Mouse (Mus musculus) v-Abl transformed pro-B cells (cell line): ENCODE measurements around the gene Rtn4rl1.

ENCODE experiments used
- in situ Hi-C, 2 experiments: fragments of 400-800 bp; cut with MboI; formaldehyde crosslinking; loops; one replicate each; pipeline ENCODE4 v1.15.1; 2025; ENCODE audit not compliant: unreplicated experiment in 2 of 2

The Rtn4rl1 gene

GRCm38 (mm10) chr11:75206347-75206746 is 12.8 kb downstream of the Rtn4rl1 start:
- in situ Hi-C loops = no loop called here

- in situ Hi-C loops = no loop called here
These were observed 15.8 kb downstream of the Rtn4rl1 start for GRCm38 (mm10) chr11:75209363-75209762.

- in situ Hi-C loops = no loop called here
These were observed 16.5 kb downstream of the Rtn4rl1 start for GRCm38 (mm10) chr11:75210093-75210492.

GRCm38 (mm10) chr11:75210755-75211154 is 17.2 kb downstream of the Rtn4rl1 start:
- in situ Hi-C loops = no loop called here

- in situ Hi-C loops = no loop called here
These were observed 18.6 kb downstream of the Rtn4rl1 start for GRCm38 (mm10) chr11:75212031-75212667.

GRCm38 (mm10) chr11:75212876-75213275 is 19.3 kb downstream of the Rtn4rl1 start:
- in situ Hi-C loops = no loop called here

GRCm38 (mm10) chr11:75213372-75214080 is 19.9 kb downstream of the Rtn4rl1 start:
- in situ Hi-C loops = no loop called here

- in situ Hi-C loops = no loop called here
These were observed 20.7 kb downstream of the Rtn4rl1 start for GRCm38 (mm10) chr11:75214081-75214950.

- in situ Hi-C loops = no loop called here
These were observed 26.5 kb downstream of the Rtn4rl1 start for GRCm38 (mm10) chr11:75220115-75220514.

- in situ Hi-C loops = no loop called here
These were observed 27.0 kb downstream of the Rtn4rl1 start for GRCm38 (mm10) chr11:75220517-75221145.

- in situ Hi-C loops = no loop called here
These were observed 30.5 kb downstream of the Rtn4rl1 start for GRCm38 (mm10) chr11:75224062-75224461.

GRCm38 (mm10) chr11:75224835-75225234 is 31.3 kb downstream of the Rtn4rl1 start:
- in situ Hi-C loops = loop anchor here in 1 of 2 experiments (5.0 kb wide), 1 partner anchor 33 kb away; the partner anchor contains the start of genes Dph1 and Rtn4rl1

- in situ Hi-C loops = loop anchor here in 1 of 2 experiments (5.0 kb wide), 1 partner anchor 35 kb away; the partner anchor contains the start of genes Dph1 and Rtn4rl1
These were observed 34.0 kb downstream of the Rtn4rl1 start for GRCm38 (mm10) chr11:75227632-75228031.

- in situ Hi-C loops = loop anchor here in 1 of 2 experiments (5.0 kb wide), 1 partner anchor 37 kb away; the partner anchor contains the start of genes Dph1 and Rtn4rl1
These were observed 35.7 kb downstream of the Rtn4rl1 start for GRCm38 (mm10) chr11:75229289-75229688.

- in situ Hi-C loops = no loop called here
These were observed 36.7 kb downstream of the Rtn4rl1 start for GRCm38 (mm10) chr11:75230272-75230760.

- in situ Hi-C loops = no loop called here
These were observed 38.2 kb downstream of the Rtn4rl1 start for GRCm38 (mm10) chr11:75231756-75232155.

- in situ Hi-C loops = no loop called here
These were observed 38.9 kb downstream of the Rtn4rl1 start for GRCm38 (mm10) chr11:75232434-75232833.

GRCm38 (mm10) chr11:75234745-75235144 is 41.2 kb downstream of the Rtn4rl1 start:
- in situ Hi-C loops = no loop called here

GRCm38 (mm10) chr11:75240158-75240934 is 46.8 kb downstream of the Rtn4rl1 start:
- in situ Hi-C loops = no loop called here
